Mouse (Mus musculus): ENCODE results near the gene Hook1. TPM values are rescaled to one million over a fixed set of nuclear protein-coding genes. Genes with fewer than 3 reads are reported as not detected.

The Hook1 gene
- polyA plus RNA-seq, 1 experiment = 1.1 TPM

GRCm38 (mm10) chr4:96016875-96017274 is 49.8 kb downstream of the Hook1 start:
- no peak overlapping the region for H3K4me3 ChIP-seq (ENCODE audit: extremely low read depth, insufficient read depth, insufficient read length)
- 88% methylated on average over 1 of the region's 1 CpGs for WGBS
- H3K27me3 ChIP-seq (ENCODE audit: control insufficient read depth, insufficient read depth, low read length) = no peaks in the 10 kb centered on the region
- no peak for DNase-seq (ENCODE audit: low read depth in 1 of 2, low spot score in 2 of 2)
- peaks cover 2% of the 10 kb centered on the region; the same call in 1 of the 2 replicates for H3K36me3 ChIP-seq (ENCODE audit: control insufficient read depth, insufficient read depth, low read length)
- H3K4me1 ChIP-seq (ENCODE audit: control insufficient read depth, insufficient read depth, insufficient read length) = no peaks in the 10 kb centered on the region
- H3K27ac ChIP-seq (ENCODE audit: insufficient read depth, low read length) = no peak overlapping the region
- TF ChIP-seq CTCF (IDR thresholded peaks at IDR 0.05; ENCODE audit: extremely low read depth, insufficient read depth, insufficient read length, insufficient replicate concordance) (no peak), POLR2A (IDR thresholded peaks at IDR 0.05; ENCODE audit: low read depth, low read length) (no peak)

- DNase-seq (ENCODE audit: low read depth in 1 of 2, low spot score in 2 of 2) = no peak
- no peak overlapping the region for H3K4me3 ChIP-seq (ENCODE audit: extremely low read depth, insufficient read depth, insufficient read length)
- H3K27ac ChIP-seq (ENCODE audit: insufficient read depth, low read length) = no peak overlapping the region
- H3K36me3 ChIP-seq (ENCODE audit: control insufficient read depth, insufficient read depth, low read length) = peaks cover 2% of the 10 kb centered on the region; the same call in 1 of the 2 replicates
- no peak for TF ChIP-seq CTCF (IDR thresholded peaks at IDR 0.05; ENCODE audit: extremely low read depth, insufficient read depth, insufficient read length, insufficient replicate concordance)
- TF ChIP-seq POLR2A (IDR thresholded peaks at IDR 0.05; ENCODE audit: low read depth, low read length) = no peak
- H3K27me3 ChIP-seq (ENCODE audit: control insufficient read depth, insufficient read depth, low read length) = no peaks in the 10 kb centered on the region
- H3K4me1 ChIP-seq (ENCODE audit: control insufficient read depth, insufficient read depth, insufficient read length) = no peaks in the 10 kb centered on the region
These were observed 55.8 kb downstream of the Hook1 start for GRCm38 (mm10) chr4:96022803-96023202.

- H3K4me3 ChIP-seq (ENCODE audit: extremely low read depth, insufficient read depth, insufficient read length) = no peak overlapping the region
- no peak overlapping the region for H3K27ac ChIP-seq (ENCODE audit: insufficient read depth, low read length)
- no peaks in the 10 kb centered on the region for H3K36me3 ChIP-seq (ENCODE audit: control insufficient read depth, insufficient read depth, low read length)
- DNase-seq (ENCODE audit: low read depth in 1 of 2, low spot score in 2 of 2) = no peak
- H3K27me3 ChIP-seq (ENCODE audit: control insufficient read depth, insufficient read depth, low read length) = no peaks in the 10 kb centered on the region
- H3K4me1 ChIP-seq (ENCODE audit: control insufficient read depth, insufficient read depth, insufficient read length) = no peaks in the 10 kb centered on the region
- no peak for TF ChIP-seq POLR2A (IDR thresholded peaks at IDR 0.05; ENCODE audit: low read depth, low read length)
- TF ChIP-seq CTCF (IDR thresholded peaks at IDR 0.05; ENCODE audit: extremely low read depth, insufficient read depth, insufficient read length, insufficient replicate concordance) = no peak
- WGBS = 100% methylated on average over 1 of the region's 1 CpGs
These were observed 61.4 kb downstream of the Hook1 start for GRCm38 (mm10) chr4:96028412-96028811.

GRCm38 (mm10) chr4:96060106-96060505 is 93.1 kb downstream of the Hook1 start:
- DNase-seq (ENCODE audit: low read depth in 1 of 2, low spot score in 2 of 2) = no peak
- Histone ChIP-seq H3K27ac (ENCODE audit: insufficient read depth, low read length) (no peak overlapping the region), H3K27me3 (ENCODE audit: control insufficient read depth, insufficient read depth, low read length) (no peaks in the 10 kb centered on the region), H3K4me3 (ENCODE audit: extremely low read depth, insufficient read depth, insufficient read length) (no peak overlapping the region), H3K36me3 (ENCODE audit: control insufficient read depth, insufficient read depth, low read length) (no peaks in the 10 kb centered on the region), H3K4me1 (ENCODE audit: control insufficient read depth, insufficient read depth, insufficient read length) (no peaks in the 10 kb centered on the region)
- 93% methylated on average over 2 of the region's 2 CpGs for WGBS
- no peak for TF ChIP-seq POLR2A (IDR thresholded peaks at IDR 0.05; ENCODE audit: low read depth, low read length)
- TF ChIP-seq CTCF (IDR thresholded peaks at IDR 0.05; ENCODE audit: extremely low read depth, insufficient read depth, insufficient read length, insufficient replicate concordance) = no peak

- Histone ChIP-seq H3K36me3 (ENCODE audit: control insufficient read depth, insufficient read depth, low read length) (no peaks in the 10 kb centered on the region), H3K27ac (ENCODE audit: insufficient read depth, low read length) (no peak overlapping the region), H3K4me1 (ENCODE audit: control insufficient read depth, insufficient read depth, insufficient read length) (no peaks in the 10 kb centered on the region), H3K4me3 (ENCODE audit: extremely low read depth, insufficient read depth, insufficient read length) (no peak overlapping the region), H3K27me3 (ENCODE audit: control insufficient read depth, insufficient read depth, low read length) (no peaks in the 10 kb centered on the region)
- no peak for DNase-seq (ENCODE audit: low read depth in 1 of 2, low spot score in 2 of 2)
- 82% methylated on average over 2 of the region's 2 CpGs for WGBS
- TF ChIP-seq POLR2A (IDR thresholded peaks at IDR 0.05; ENCODE audit: low read depth, low read length) (no peak), CTCF (IDR thresholded peaks at IDR 0.05; ENCODE audit: extremely low read depth, insufficient read depth, insufficient read length, insufficient replicate concordance) (no peak)
These were observed 95.0 kb downstream of the Hook1 start for GRCm38 (mm10) chr4:96062045-96062444.

Other genes starting within 250 kb of the Hook1 start
- gene Cyp2j13, start 110.3 kb downstream of the Hook1 start, polyA plus RNA-seq (2012; rRNA removed) = not detected in 2 replicates
- not detected in 2 replicates for gene Cyp2j12, start 173.9 kb downstream of the Hook1 start, polyA plus RNA-seq (2012; rRNA removed)